Mouse (Mus musculus) heart, postnatal 0 days (tissue): ENCODE measurements around the gene Fam53b. TPM values are rescaled to one million over a fixed set of nuclear protein-coding genes. Genes with fewer than 3 reads are reported as not detected.

Experiments
- ATAC-seq: fragments of 200-750 bp; cut with Nextera tagmentation; 2 replicates; pipeline ENCODE4 v1.8.0; 2017; ENCODE audit warnings: low read depth, moderate number of reproducible peaks, moderate library complexity; ENCODE audit not compliant: insufficient read depth
- DNase-seq: peaks from one replicate; pipeline ENCODE4 v3.0.0-alpha.2; 2016; ENCODE audit warnings: low spot score
- H3K27ac ChIP-seq: fragments of 300-500 bp; sonication (generic); 2 replicates; pipeline ENCODE4 v1.5.1; 2014; ENCODE audit warnings: low read depth, mild to moderate bottlenecking
- H3K27me3 ChIP-seq: fragments of 300-500 bp; sonication (generic); 2 replicates; pipeline ENCODE4 v1.6.1; 2014; ENCODE audit warnings: low read length, mixed read lengths; ENCODE audit not compliant: control insufficient read depth, insufficient read depth
- H3K36me3 ChIP-seq: fragments of 300-500 bp; sonication (generic); replicated peaks from 2 replicates; pipeline ENCODE4 v1.6.1; 2014; ENCODE audit warnings: low read length, mixed read lengths; ENCODE audit not compliant: control insufficient read depth, insufficient read depth
- H3K4me1 ChIP-seq: fragments of 300-500 bp; sonication (generic); 2 replicates; pipeline ENCODE4 v1.6.1; 2014; ENCODE audit warnings: antibody characterized with exemption; ENCODE audit not compliant: control insufficient read depth, insufficient read depth
- H3K4me2 ChIP-seq: fragments of 300-500 bp; sonication (generic); 2 replicates; pipeline ENCODE4 v1.6.1; 2014; ENCODE audit warnings: low read depth, mild to moderate bottlenecking, low read length, moderate library complexity
- H3K4me3 ChIP-seq: fragments of 300-500 bp; sonication (generic); 2 replicates; pipeline ENCODE4 v1.5.1; 2014; ENCODE audit warnings: low read depth, low read length
- H3K9ac ChIP-seq: fragments of 300-500 bp; sonication (generic); replicated peaks from 2 replicates; pipeline ENCODE4 v1.6.1; 2014; ENCODE audit warnings: low read depth, low read length, mixed read lengths
- H3K9me3 ChIP-seq: fragments of 300-500 bp; sonication (generic); replicated peaks from 2 replicates; pipeline ENCODE4 v1.6.1; 2016; ENCODE audit warnings: low read length; ENCODE audit not compliant: control insufficient read depth
- CTCF ChIP-seq: IDR thresholded peaks from 2 replicates; pipeline ENCODE4 v1.5.1; 2016; ENCODE audit warnings: antibody characterized with exemption, control low read depth, low read depth
- EP300 ChIP-seq: IDR thresholded peaks from 2 replicates; pipeline ENCODE4 v1.6.1; 2016; ENCODE audit warnings: antibody characterized with exemption, low read depth
- WGBS: fragments of 180-500 bp; shearing (Covaris S2); extraction: QIAGEN DNeasy Blood & Tissue Kit; methylation state at CpG from one replicate; pipeline ENCODE4 v1.1.7; 2014; 5-methylcytosine and 5-hydroxymethylcytosine counted together
- polyA plus RNA-seq: library from polyadenylated mRNA; unstranded; fragments of >200 nt; fragmentation: Nextera tagmentation; extraction: Ambion mirVana; gene quantifications from 2 replicates; pipeline ENCODE4 v1.2.1, GENCODE M21; 2015
- total RNA-seq: library from RNA; depleted of rRNA; stranded (reverse); fragments of >200 nt; gene quantifications from 2 replicates; pipeline ENCODE4 v1.2.3, GENCODE M21; 2014; ENCODE audit warnings: low replicate concordance

Gene Fam53b
- total and polyA plus RNA-seq, 2 experiments from 2014 or later = 13.1 to 18.6 TPM

GRCm38 (mm10) chr7:132723906-132724305 lies 89.8 kb downstream of the Fam53b start:
- TF ChIP-seq CTCF = no peak
- TF ChIP-seq EP300 = no peak
- peak overlapping the region; percentile 91 for H3K27ac ChIP-seq
- 35% methylated on average over 11 of the region's 11 CpGs for WGBS

GRCm38 (mm10) chr7:132722401-132723370 lies 91.0 kb downstream of the Fam53b start:
- peak overlapping the region; percentile 91 for H3K27ac ChIP-seq
- TF ChIP-seq EP300 (no peak), CTCF (no peak)
- no peaks in the 10 kb centered on the region for H3K27me3 ChIP-seq
- DNase-seq = no peak
- no peak overlapping the region for H3K9ac ChIP-seq
- 76% methylated on average over 12 of the region's 12 CpGs for WGBS
- peak; percentile 16; the same call in 1 of the 2 replicates for ATAC-seq
- H3K36me3 ChIP-seq = no peaks in the 10 kb centered on the region
- no peak overlapping the region for H3K4me3 ChIP-seq
- no peaks in the 10 kb centered on the region for H3K9me3 ChIP-seq
- peaks cover 23% of the 10 kb centered on the region for H3K4me1 ChIP-seq
- H3K4me2 ChIP-seq = no peak overlapping the region

More at GRCm38 (mm10) chr7:132723906-132724305, 89.8 kb downstream of the Fam53b start:
- peak; percentile 79 for DNase-seq
- Histone ChIP-seq H3K4me3 (no peak overlapping the region), H3K27me3 (no peaks in the 10 kb centered on the region), H3K4me2 (no peak overlapping the region), H3K36me3 (0 out of 2 replicates have a peak, but pooled peaks cover 3% of the 10 kb centered on the region), H3K9me3 (no peaks in the 10 kb centered on the region), H3K4me1 (peaks cover 23% of the 10 kb centered on the region), H3K9ac (no peak overlapping the region)
- peak; percentile 94 for ATAC-seq

- Histone ChIP-seq H3K9ac (no peak overlapping the region), H3K27me3 (no peaks in the 10 kb centered on the region), H3K4me2 (no peak overlapping the region), H3K4me1 (peaks cover 28% of the 10 kb centered on the region), H3K27ac (peak overlapping the region; percentile 22; the same call in 1 of the 2 replicates), H3K9me3 (no peaks in the 10 kb centered on the region), H3K4me3 (no peak overlapping the region), H3K36me3 (peaks cover under 1% of the 10 kb centered on the region; the same call in 1 of the 2 replicates)
- no peak for TF ChIP-seq CTCF
- DNase-seq (no peak), ATAC-seq (no peak)
- 77% methylated on average over 8 of the region's 8 CpGs for WGBS
Measured at GRCm38 (mm10) chr7:132720562-132720961, 93.1 kb downstream of the Fam53b start.

GRCm38 (mm10) chr7:132719570-132719969 lies 94.1 kb downstream of the Fam53b start:
- Histone ChIP-seq H3K27ac (0 out of 2 replicates have a peak overlapping the region, but pooled peaks have one; percentile 22), H3K4me2 (no peak overlapping the region), H3K9ac (0 out of 2 replicates have a peak overlapping the region, but pooled peaks have one; percentile 5), H3K4me3 (no peak overlapping the region), H3K4me1 (peaks cover 33% of the 10 kb centered on the region), H3K27me3 (no peaks in the 10 kb centered on the region), H3K9me3 (no peaks in the 10 kb centered on the region), H3K36me3 (peaks cover 9% of the 10 kb centered on the region; the same call in 1 of the 2 replicates)
- 79% methylated on average over 4 of the region's 4 CpGs for WGBS
- DNase-seq (no peak), ATAC-seq (no peak)
- TF ChIP-seq CTCF (no peak), EP300 (no peak)

- Histone ChIP-seq H3K27ac (peak overlapping the region; percentile 98), H3K4me1 (peaks cover 42% of the 10 kb centered on the region), H3K4me2 (no peak overlapping the region), H3K4me3 (no peak overlapping the region), H3K27me3 (no peaks in the 10 kb centered on the region), H3K9me3 (no peaks in the 10 kb centered on the region), H3K36me3 (peaks cover 9% of the 10 kb centered on the region), H3K9ac (no peak overlapping the region; the same call in 1 of the 2 replicates)
- no peak for ATAC-seq
- 94% methylated on average over 4 of the region's 4 CpGs for WGBS
- no peak for TF ChIP-seq CTCF
- no peak for TF ChIP-seq EP300
- no peak for DNase-seq
Measured at GRCm38 (mm10) chr7:132715259-132715658, 98.4 kb downstream of the Fam53b start.
